Mouse (Mus musculus): ENCODE data around the gene Schip1. TPM values are rescaled to one million over a fixed set of nuclear protein-coding genes. Genes with fewer than 3 reads are reported as not detected.

The Schip1 gene
- total RNA-seq, 2 experiments from 2014 or later: 277 to 334 TPM

DNA sequence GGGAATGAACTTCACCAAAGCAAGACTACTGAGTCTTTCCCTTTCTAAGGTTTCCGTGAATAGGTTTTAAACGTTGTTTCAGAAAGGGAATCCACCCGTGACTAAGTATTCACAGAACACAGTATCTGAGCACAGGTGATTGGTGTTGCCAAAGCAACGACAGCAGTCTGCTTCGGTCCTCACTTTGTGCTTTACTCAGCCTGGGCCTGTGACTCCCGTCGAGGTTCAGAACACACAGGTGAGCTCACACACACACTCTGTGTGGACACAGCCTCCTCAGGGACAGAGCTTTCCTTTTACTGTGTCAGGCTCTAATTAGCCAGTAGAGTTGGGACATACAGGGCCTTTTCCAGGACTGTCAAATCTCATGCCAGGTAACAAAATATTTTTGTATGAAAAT is 369.8 kb downstream of the Schip1 start:
- DNase-seq (ENCODE audit: low spot score in 2 of 2): no peak

DNA sequence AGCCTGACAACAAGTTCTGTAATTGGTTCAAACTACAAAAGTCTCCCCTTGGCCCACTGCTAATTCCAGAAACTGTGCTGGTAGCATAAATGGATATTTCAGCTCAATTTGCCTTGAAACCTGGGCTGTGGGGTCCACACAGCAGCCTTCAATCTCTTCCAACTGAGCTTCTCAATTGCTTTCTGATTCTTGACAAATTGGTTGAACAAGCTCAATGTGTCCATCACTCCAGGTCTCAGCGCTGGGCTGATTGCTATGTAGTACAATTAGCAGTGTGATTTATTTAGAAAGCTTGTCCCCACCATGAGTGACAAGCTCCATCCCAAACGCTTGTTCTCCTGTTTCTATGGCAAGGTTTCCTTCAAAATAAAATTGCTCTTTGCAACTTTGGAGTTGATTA is 370.3 kb downstream of the Schip1 start:
- no peak for DNase-seq (ENCODE audit: low spot score in 2 of 2)
- intact Hi-C loops (cut with DNase I): no loop called here

More for the DNA sequence above, 369.8 kb downstream of the Schip1 start:
- intact Hi-C loops (cut with DNase I): no loop called here

- intact Hi-C loops (cut with DNase I): no loop called here
- no peak for DNase-seq (ENCODE audit: low spot score in 2 of 2)
Observed at GRCm38 (mm10) chr3:68448480-68448879, 383.9 kb downstream of the Schip1 start.

- intact Hi-C loops (cut with DNase I): no loop called here
- no peak for DNase-seq (ENCODE audit: low spot score in 2 of 2)
Observed at GRCm38 (mm10) chr3:68451634-68452033, 387.0 kb downstream of the Schip1 start.

DNA sequence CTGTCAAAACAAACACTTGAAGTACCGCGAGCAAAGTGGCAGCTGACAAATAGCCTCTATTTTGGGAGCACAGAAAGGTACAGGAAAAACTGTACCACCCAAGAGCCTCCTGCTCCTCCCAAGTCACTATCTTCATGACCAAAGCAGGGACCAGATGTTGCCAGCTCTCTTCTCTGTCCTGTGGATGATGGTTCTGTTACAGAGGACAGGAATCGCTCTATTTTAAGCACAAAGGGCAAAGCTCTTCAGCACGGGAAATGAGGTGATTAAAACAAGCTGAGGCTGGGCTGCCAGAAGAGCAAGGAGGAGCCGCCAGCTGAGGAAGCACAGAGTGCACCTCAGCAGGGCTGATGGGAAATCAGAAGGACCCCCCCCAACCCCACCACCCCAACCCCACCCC is 388.7 kb downstream of the Schip1 start:
- intact Hi-C loops (cut with DNase I): no loop called here
- DNase-seq (ENCODE audit: low spot score in 2 of 2): no peak

DNA sequence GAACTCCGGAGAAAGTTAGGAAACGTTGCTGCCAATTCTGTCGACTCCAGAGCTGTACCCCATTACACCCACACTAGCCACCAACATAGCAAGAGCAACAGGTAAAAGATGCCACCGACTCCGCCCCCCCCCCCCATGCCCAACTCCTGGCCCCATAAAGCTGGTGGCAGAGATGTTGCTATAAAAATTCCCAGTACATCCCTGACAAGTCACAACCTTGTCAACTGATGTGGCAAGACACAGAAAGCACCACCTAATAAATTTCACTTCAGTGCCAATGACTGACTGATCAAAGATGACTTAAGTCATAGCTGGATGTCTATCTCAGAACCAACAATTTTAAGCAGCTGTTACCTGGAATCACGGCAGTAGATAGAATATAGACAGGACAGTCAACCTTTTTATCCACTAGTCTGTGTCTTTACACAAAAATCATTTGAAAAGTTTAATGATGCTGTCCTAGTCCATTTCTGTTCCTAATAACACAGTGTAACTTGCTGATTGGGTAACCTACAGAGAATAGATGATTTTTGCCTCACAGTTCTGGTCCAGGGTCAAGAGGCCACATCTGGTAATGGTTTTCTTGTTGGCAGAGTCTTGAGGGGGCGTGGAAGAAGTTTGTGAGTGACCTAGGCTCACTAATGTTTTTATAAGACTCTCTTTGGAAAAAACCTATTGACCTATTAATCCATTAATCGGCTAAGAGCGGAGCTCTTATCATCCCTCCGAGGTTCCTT is 389.3 kb downstream of the Schip1 start:
- intact Hi-C loops (cut with DNase I): no loop called here
- no peak for DNase-seq (ENCODE audit: low spot score in 2 of 2)

- peak; percentile 48 to 94 for DNase-seq (ENCODE audit: low spot score in 2 of 2)
- intact Hi-C loops (cut with DNase I): loop anchor here (5.0 kb wide), 1 partner anchor 99 kb away; no protein-coding TSS in a partner anchor
Observed at GRCm38 (mm10) chr3:68466643-68467042, 402.0 kb downstream of the Schip1 start.

GRCm38 (mm10) chr3:68467941-68468687 is 403.5 kb downstream of the Schip1 start:
- DNase-seq (ENCODE audit: low spot score in 2 of 2): no peak
- intact Hi-C loops (cut with DNase I): loop anchor here (5.0 kb wide), 1 partner anchor 101 kb away; no protein-coding TSS in a partner anchor

DNA sequence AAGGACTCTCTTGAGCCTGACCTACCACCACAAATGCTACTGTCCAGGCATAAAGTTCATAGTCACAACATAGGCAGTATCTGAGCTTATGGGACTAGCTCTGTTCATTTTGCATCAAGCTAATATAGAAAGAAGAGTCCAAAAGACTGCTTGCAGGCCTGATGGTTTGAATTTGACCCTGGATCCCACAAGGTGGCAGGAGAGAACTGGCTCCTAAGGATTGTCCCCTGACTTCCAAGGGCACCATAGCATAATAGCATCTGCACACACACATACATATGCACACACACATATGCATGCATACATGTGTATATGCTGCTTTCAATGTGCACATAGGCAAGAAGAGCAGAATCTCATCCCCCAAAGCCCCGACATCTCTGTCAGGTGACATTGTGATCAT is 405.0 kb downstream of the Schip1 start:
- intact Hi-C loops (cut with DNase I): loop anchor here (5.0 kb wide), 1 partner anchor 102 kb away; no protein-coding TSS in a partner anchor
- DNase-seq (ENCODE audit: low spot score in 2 of 2): no peak

DNA sequence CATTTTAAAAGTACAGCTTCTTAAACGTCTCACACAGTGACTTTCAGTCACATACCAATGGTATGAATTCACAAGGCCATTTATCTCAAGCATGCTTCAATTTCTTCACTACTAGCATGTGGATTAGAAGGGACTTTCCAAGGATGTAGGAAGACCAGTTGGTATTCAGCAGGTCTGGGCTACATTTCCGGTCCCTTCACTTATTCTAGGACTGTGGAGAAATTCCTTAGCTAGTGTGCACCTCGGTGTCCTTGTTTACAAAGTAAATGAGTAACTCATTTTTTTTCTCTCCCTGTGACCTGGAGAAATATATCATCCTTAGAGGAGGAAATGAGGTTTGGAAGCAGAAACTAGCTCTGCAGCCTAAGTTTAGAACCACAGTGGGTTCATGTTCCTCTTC is 405.5 kb downstream of the Schip1 start:
- DNase-seq (ENCODE audit: low spot score in 2 of 2): no peak
- intact Hi-C loops (cut with DNase I): no loop called here

- intact Hi-C loops (cut with DNase I): no loop called here
Observed at GRCm38 (mm10) chr3:68470622-68471021, 406.0 kb downstream of the Schip1 start.

GRCm38 (mm10) chr3:68476336-68476735 is 411.7 kb downstream of the Schip1 start:
- intact Hi-C loops (cut with DNase I): no loop called here
- no peak for DNase-seq (ENCODE audit: low spot score in 2 of 2)

More at GRCm38 (mm10) chr3:68470622-68471021, 406.0 kb downstream of the Schip1 start:
- DNase-seq (ENCODE audit: low spot score in 2 of 2): no peak

DNA sequence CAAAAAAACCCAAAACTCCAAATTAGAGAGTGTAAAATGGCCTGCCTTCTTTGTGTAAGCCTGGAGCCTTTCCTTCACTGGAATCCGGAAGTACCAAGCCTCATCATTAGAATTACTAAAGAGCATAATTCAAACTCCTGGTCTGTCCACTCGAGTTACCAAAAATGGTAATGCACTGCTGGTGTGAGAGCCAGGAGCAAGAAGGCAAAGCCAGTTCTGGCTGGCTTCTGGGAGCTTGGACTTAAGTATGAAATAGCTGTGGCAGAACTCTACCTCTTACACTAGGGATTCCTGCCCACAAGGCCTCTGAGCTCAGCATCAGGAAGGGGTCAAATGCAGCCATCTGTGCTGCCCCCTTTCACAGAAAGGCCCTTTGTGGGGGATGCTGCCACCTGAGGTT is 412.9 kb downstream of the Schip1 start:
- DNase-seq (ENCODE audit: low spot score in 2 of 2): no peak
- intact Hi-C loops (cut with DNase I): no loop called here

DNA sequence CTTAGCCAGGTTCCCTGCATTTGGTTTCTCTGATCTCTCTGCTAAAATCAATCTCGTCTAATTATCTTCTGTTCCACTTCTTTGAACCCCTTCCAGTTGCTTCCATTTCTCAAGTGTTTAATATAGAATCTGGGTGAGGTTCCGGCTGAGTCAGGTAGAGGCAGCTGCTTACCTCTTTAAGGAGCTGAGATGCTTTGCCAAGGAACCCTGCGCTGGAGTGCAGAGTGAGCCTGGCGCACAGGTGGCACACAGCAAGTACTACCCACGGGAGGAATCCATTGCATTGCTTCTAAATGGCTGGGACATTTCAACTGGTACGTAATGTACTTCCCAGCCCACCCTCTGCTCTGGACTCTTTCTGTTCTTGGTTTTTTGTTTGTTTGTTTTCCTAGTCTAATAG is 414.7 kb downstream of the Schip1 start:
- DNase-seq (ENCODE audit: low spot score in 2 of 2): peak in 1 of 2 experiments; percentile 58
- intact Hi-C loops (cut with DNase I): no loop called here

GRCm38 (mm10) chr3:68483517-68483916 is 418.9 kb downstream of the Schip1 start:
- no peak for DNase-seq (ENCODE audit: low spot score in 2 of 2)
- intact Hi-C loops (cut with DNase I): no loop called here

- intact Hi-C loops (cut with DNase I): no loop called here
- no peak for DNase-seq (ENCODE audit: low spot score in 2 of 2)
Observed at GRCm38 (mm10) chr3:68484021-68484420, 419.4 kb downstream of the Schip1 start.

- intact Hi-C loops (cut with DNase I): no loop called here
- DNase-seq (ENCODE audit: low spot score in 2 of 2): no peak
Observed at GRCm38 (mm10) chr3:68484561-68484960, 420.0 kb downstream of the Schip1 start.

DNA sequence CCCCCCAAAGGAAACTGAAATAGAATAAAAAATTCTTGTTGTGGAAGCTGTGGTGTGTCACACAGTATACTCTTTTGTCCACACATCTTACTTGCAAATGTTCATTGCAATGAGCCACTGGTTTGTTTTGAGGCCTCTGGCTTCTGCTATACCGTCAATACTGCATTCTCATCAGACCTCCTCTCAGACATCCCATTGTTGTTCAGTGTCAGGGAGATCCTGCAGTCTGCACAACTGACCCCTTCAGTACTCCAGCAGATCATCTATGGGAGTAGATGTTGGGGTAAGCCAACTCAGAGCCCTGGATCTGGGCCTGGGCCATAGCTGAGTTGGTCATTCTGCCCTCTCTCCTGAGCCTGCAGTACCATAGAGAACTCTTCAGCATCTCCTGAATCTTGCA is 423.0 kb downstream of the Schip1 start:
- no peak for DNase-seq (ENCODE audit: low spot score in 2 of 2)
- intact Hi-C loops (cut with DNase I): no loop called here

- intact Hi-C loops (cut with DNase I): no loop called here
- DNase-seq (ENCODE audit: low spot score in 2 of 2): no peak
Observed at GRCm38 (mm10) chr3:68488316-68488715, 423.7 kb downstream of the Schip1 start.

GRCm38 (mm10) chr3:68491516-68491915 is 426.9 kb downstream of the Schip1 start:
- intact Hi-C loops (cut with DNase I): loop anchor here (10.0 kb wide), 1 partner anchor 127 kb away; no protein-coding TSS in a partner anchor
- DNase-seq (ENCODE audit: low spot score in 2 of 2): no peak

DNA sequence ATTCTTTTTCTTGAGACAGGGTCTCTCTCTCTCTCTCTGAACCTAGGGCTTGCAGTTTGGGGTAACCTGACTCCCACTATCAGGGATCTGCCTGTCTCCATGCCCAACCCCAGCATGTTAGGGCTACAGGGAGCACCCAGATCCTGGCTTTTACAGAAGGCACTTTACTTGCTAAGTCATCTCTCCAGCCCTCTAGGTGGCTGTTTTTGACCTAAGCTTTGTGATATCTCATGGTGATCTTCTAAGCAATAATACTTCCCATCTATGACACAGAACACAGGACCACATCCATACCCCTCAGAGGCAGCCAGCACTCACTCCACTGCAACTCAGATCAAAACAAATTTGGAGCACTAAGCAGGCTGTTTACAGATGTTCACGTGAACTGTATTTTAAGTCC is 427.5 kb downstream of the Schip1 start:
- intact Hi-C loops (cut with DNase I): loop anchor here (10.0 kb wide), 1 partner anchor 127 kb away; no protein-coding TSS in a partner anchor

More for the DNA sequence above, 427.5 kb downstream of the Schip1 start:
- DNase-seq (ENCODE audit: low spot score in 2 of 2): no peak
